Mouse (Mus musculus) C2C12 (cell line): Measurements from ENCODE around the gene Ptprm.

Source experiments
- CTCF ChIP-seq: IDR thresholded peaks from one replicate; pipeline ENCODE4 v1.5.1; 2011; ENCODE audit not compliant: control insufficient read depth, insufficient read depth, insufficient read length
- MAX ChIP-seq: IDR thresholded peaks from one replicate; pipeline ENCODE4 v1.6.1; 2011; ENCODE audit warnings: mild to moderate bottlenecking, control low read depth
- MYOD1 ChIP-seq: IDR thresholded peaks from one replicate; pipeline ENCODE4 v1.6.1; 2011; ENCODE audit warnings: low read depth; ENCODE audit not compliant: control insufficient read depth, insufficient read length
- MYOG ChIP-seq: IDR thresholded peaks from one replicate; pipeline ENCODE4 v1.6.1; 2011; ENCODE audit not compliant: control insufficient read depth, insufficient read length; ENCODE audit errors: extremely low read depth
- USF1 ChIP-seq: IDR thresholded peaks from one replicate; pipeline ENCODE4 v1.6.1; 2011; ENCODE audit warnings: low read depth, mild to moderate bottlenecking, control low read depth, moderate library complexity

DNA sequence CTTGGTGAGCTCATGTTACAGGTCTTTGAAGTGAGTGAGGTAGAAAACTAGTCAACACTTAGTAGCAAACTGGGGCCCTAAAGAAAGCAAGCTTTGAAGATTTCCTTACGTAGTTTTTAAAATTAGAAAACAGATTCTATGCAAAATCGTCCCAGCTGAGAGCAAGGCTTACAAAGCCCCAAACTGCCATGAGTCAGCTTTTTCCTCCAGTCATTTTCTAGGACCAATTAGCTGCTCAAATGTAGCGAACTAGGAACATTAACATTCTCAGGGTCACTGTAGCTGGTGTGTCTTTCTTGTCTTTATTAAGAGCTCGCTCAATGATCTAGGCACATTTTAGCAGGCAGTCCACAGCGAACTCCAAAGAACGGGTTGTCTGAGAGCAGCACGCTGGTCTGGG lies 153.1 kb downstream of the Ptprm start:
- TF ChIP-seq CTCF (no peak), MAX (no peak), MYOD1 (no peak), USF1 (no peak), MYOG (no peak)
